Mouse (Mus musculus) adrenal gland, postnatal 25 days (tissue): ENCODE results near the gene Psmc3. TPM values are rescaled to one million over a fixed set of nuclear protein-coding genes. Genes with fewer than 3 reads are reported as not detected.
"Not testable (repeated sequence)": the region's sequence is repeated elsewhere in the genome, so short reads cannot be mapped to it uniquely, and the experiment has no call there.

Source experiments
- DNase-seq: peaks from one replicate; pipeline ENCODE4 v3.0.0; 2021; ENCODE audit warnings: mixed read lengths
- total RNA-seq: library from RNA; stranded (reverse); gene quantifications from 2 replicates; pipeline ENCODE4 v1.2.3, GENCODE M21; 2021

The Psmc3 gene
- total RNA-seq, 1 experiment from 2014 or later = 203 TPM

- DNase-seq = no peak
These were observed 28.2 kb downstream of the Psmc3 start, which contains the start of gene Spi1 for GRCm38 (mm10) chr2:91081775-91082695. Gene Spi1, plus strand, starts transcription at chr2:91082390.

GRCm38 (mm10) chr2:91082844-91083243 is 29.0 kb downstream of the Psmc3 start:
- no peak for DNase-seq

GRCm38 (mm10) chr2:91083366-91083940 is 29.6 kb downstream of the Psmc3 start:
- DNase-seq = no peak

- DNase-seq = no peak
These were observed 30.5 kb downstream of the Psmc3 start for GRCm38 (mm10) chr2:91084179-91084820.

GRCm38 (mm10) chr2:91085494-91086391 is 31.9 kb downstream of the Psmc3 start:
- no peak for DNase-seq

- DNase-seq = no peak
These were observed 32.8 kb downstream of the Psmc3 start for GRCm38 (mm10) chr2:91086392-91087237.

- no peak for DNase-seq
These were observed 33.6 kb downstream of the Psmc3 start for GRCm38 (mm10) chr2:91087453-91087852.

- DNase-seq = no peak
These were observed 35.2 kb downstream of the Psmc3 start for GRCm38 (mm10) chr2:91088987-91089386.

- no peak for DNase-seq
These were observed 36.4 kb downstream of the Psmc3 start for GRCm38 (mm10) chr2:91090208-91090607.

GRCm38 (mm10) chr2:91090827-91091226 is 37.0 kb downstream of the Psmc3 start:
- no peak for DNase-seq

GRCm38 (mm10) chr2:91096524-91096923 is 42.7 kb downstream of the Psmc3 start:
- no peak for DNase-seq

GRCm38 (mm10) chr2:91097015-91097414 is 43.2 kb downstream of the Psmc3 start:
- DNase-seq = no peak

- no peak for DNase-seq
These were observed 44.3 kb downstream of the Psmc3 start for GRCm38 (mm10) chr2:91098156-91098555.

- peak; percentile 95 for DNase-seq
These were observed 47.4 kb downstream of the Psmc3 start for GRCm38 (mm10) chr2:91101124-91101740.

GRCm38 (mm10) chr2:91108156-91108555 is 54.3 kb downstream of the Psmc3 start:
- DNase-seq = no peak

- DNase-seq = no peak
These were observed 55.4 kb downstream of the Psmc3 start for GRCm38 (mm10) chr2:91109241-91109640.

GRCm38 (mm10) chr2:91109807-91110385 is 56.1 kb downstream of the Psmc3 start:
- DNase-seq = no peak

- DNase-seq = no peak
These were observed 56.6 kb downstream of the Psmc3 start for GRCm38 (mm10) chr2:91110429-91110828.

GRCm38 (mm10) chr2:91111832-91112231 is 58.0 kb downstream of the Psmc3 start:
- DNase-seq = not testable (repeated sequence)

- DNase-seq = no peak
These were observed 58.7 kb downstream of the Psmc3 start for GRCm38 (mm10) chr2:91112491-91112890.
